Mouse (Mus musculus): ENCODE measurements around the gene Smarcd3. TPM values are rescaled to one million over a fixed set of nuclear protein-coding genes. Genes with fewer than 3 reads are reported as not detected.

Gene Smarcd3
- total RNA-seq, 2 experiments from 2014 or later = 56.5 to 59.8 TPM

GRCm38 (mm10) chr5:24597901-24598569 is 26.2 kb downstream of the Smarcd3 start:
- DNase-seq = peak in 1 of 2 experiments; percentile 39

GRCm38 (mm10) chr5:24597221-24597728 is 26.9 kb downstream of the Smarcd3 start:
- peak; percentile 85 to 86 for DNase-seq

GRCm38 (mm10) chr5:24596519-24597171 is 27.6 kb downstream of the Smarcd3 start:
- DNase-seq = peak; percentile 56 to 76

- no peak for DNase-seq
Observed at GRCm38 (mm10) chr5:24595786-24596380, 28.3 kb downstream of the Smarcd3 start.

- no peak for DNase-seq
Observed at GRCm38 (mm10) chr5:24595261-24595660, 28.9 kb downstream of the Smarcd3 start.

- DNase-seq = no peak
Observed at GRCm38 (mm10) chr5:24594346-24594745, 29.9 kb downstream of the Smarcd3 start.

- DNase-seq = no peak
Observed at GRCm38 (mm10) chr5:24593928-24594327, 30.3 kb downstream of the Smarcd3 start.

- no peak for DNase-seq
Observed at GRCm38 (mm10) chr5:24593230-24593629, 31.0 kb downstream of the Smarcd3 start.

GRCm38 (mm10) chr5:24592471-24593160 is 31.6 kb downstream of the Smarcd3 start:
- no peak for DNase-seq

- DNase-seq = no peak
Observed at GRCm38 (mm10) chr5:24591796-24592470, 32.3 kb downstream of the Smarcd3 start.

- DNase-seq = peak; percentile 33 to 36
Observed at GRCm38 (mm10) chr5:24591268-24591721, 32.9 kb downstream of the Smarcd3 start.

GRCm38 (mm10) chr5:24589511-24590500 is 34.4 kb downstream of the Smarcd3 start:
- DNase-seq = no peak

GRCm38 (mm10) chr5:24587200-24587577 is 37.0 kb downstream of the Smarcd3 start:
- no peak for DNase-seq

- DNase-seq = peak; percentile 87 to 89
Observed at GRCm38 (mm10) chr5:24586547-24587199, 37.5 kb downstream of the Smarcd3 start, which contains the start of gene Chpf2. Gene Chpf2, plus strand, starts transcription at chr5:24586741.

GRCm38 (mm10) chr5:24586106-24586505 is 38.1 kb downstream of the Smarcd3 start:
- no peak for DNase-seq

- DNase-seq = no peak
Observed at GRCm38 (mm10) chr5:24578109-24578963, 45.9 kb downstream of the Smarcd3 start.

- peak; percentile 100 for DNase-seq
Observed at GRCm38 (mm10) chr5:24577183-24577929, 46.9 kb downstream of the Smarcd3 start, which contains the start of gene Abcf2. Gene Abcf2, minus strand, starts transcription at chr5:24577467.

GRCm38 (mm10) chr5:24576801-24577182 is 47.4 kb downstream of the Smarcd3 start:
- DNase-seq = no peak
